ENCODE assay signal across 8 mouse cellular contexts in the genomic region with DNA sequence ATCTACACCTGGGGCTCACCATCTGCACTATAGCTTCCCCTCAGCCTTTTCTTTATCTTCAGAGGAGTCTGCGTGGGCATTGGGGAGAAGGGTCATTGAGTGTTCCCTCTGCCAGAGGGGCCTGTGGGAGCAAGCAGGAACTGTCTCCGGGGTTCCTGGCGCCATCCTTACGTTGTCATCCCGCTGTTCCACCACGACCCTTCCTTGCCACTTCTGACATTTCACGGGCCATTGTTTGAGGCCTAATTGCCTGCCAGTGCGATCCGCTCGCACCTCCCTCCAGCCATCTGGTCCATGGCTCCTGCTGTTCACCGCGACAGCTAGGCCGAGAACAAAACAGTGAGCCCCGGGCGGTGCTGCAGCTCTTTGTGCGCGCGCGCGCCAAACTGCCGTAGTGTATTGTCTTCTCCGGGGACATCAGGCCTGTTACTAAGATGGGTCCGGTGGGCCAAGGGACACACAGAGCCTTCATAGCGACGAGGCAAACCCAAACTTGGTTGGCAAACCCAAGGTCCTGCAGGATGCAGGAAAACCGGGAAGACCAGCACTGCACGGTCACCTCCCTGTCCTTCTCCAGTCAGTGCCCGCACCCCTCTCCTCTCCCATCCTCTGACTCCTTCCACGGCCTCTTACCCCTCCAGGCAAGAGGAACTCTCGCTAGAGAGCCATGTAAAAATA. TPM values are rescaled to one million over a fixed set of nuclear protein-coding genes. Genes with fewer than 3 reads are reported as not detected.
DNase-seq lines count a peak whose midpoint lies in the region; ATAC-seq lines count a peak whose summit lies in the region.

No protein-coding gene starts in this region.

- peaks cover 34% of the 10 kb centered on the region for H3K27me3 ChIP-seq in embryonic facial prominence, embryonic 10.5 days (replicated peaks; ENCODE audit: low read depth, poor library complexity, severe bottlenecking)
- no peaks in the 10 kb centered on the region for H3K27me3 ChIP-seq in midbrain, embryonic 14.5 days (ENCODE audit: control insufficient read depth, insufficient read depth, low read length)

- peak overlapping the region; percentile 50 for H3K9ac ChIP-seq in midbrain, embryonic 14.5 days (replicated peaks; ENCODE audit: low read length)

- DNase-seq in gastrocnemius, postnatal 4 days (ENCODE audit: low spot score in 2 of 2) = peak; percentile 16 to 37
- DNase-seq in gastrocnemius, adult 8-10 months (ENCODE audit: low spot score in 2 of 2) = no peak
- DNase-seq in ZHBTc4 (ENCODE audit: low read depth, low spot score) = peak; percentile 89
- peak; percentile 83 for DNase-seq in embryonic facial prominence, embryonic 10.5 days (ENCODE audit: low spot score)
- DNase-seq in heart, postnatal 4 days = peak; percentile 50
- DNase-seq in left cerebral cortex, postnatal 14 days (ENCODE audit: low spot score in 2 of 2) = peak; percentile 66 to 70
- DNase-seq in midbrain, embryonic 14.5 days = peak; percentile 89

- H3K27ac ChIP-seq in embryonic facial prominence, embryonic 10.5 days (replicated peaks) = peak overlapping the region; percentile 89
- H3K27ac ChIP-seq in midbrain, embryonic 14.5 days (replicated peaks; ENCODE audit: low read depth, low read length) = peak overlapping the region; percentile 87

- peaks cover 24% of the 10 kb centered on the region for H3K4me1 ChIP-seq in embryonic facial prominence, embryonic 10.5 days
- H3K4me1 ChIP-seq in midbrain, embryonic 14.5 days (ENCODE audit: control insufficient read depth, insufficient read depth, low read length) = peaks cover 21% of the 10 kb centered on the region

- intact Hi-C loops in left cerebral cortex, postnatal 14 days (cut with DNase I) = no loop called here

- WGBS in embryonic facial prominence, embryonic 10.5 days = 4% methylated on average over 30 of the region's 30 CpGs
- WGBS in midbrain, embryonic 14.5 days = under 1% methylated on average over 30 of the region's 30 CpGs

- H3K36me3 ChIP-seq in embryonic facial prominence, embryonic 10.5 days (replicated peaks) = no peaks in the 10 kb centered on the region
- H3K36me3 ChIP-seq in midbrain, embryonic 14.5 days (ENCODE audit: control insufficient read depth, insufficient read depth, low read length) = no peaks in the 10 kb centered on the region

- ATAC-seq in midbrain, embryonic 14.5 days (ENCODE audit: low FRiP score, low TSS enrichment) = peak; percentile 62; the same call in 1 of the 2 replicates
- ATAC-seq in erythroid progenitor cell, adult 5-6 weeks (replicated peaks; ENCODE audit: low FRiP score, poor library complexity, severe bottlenecking) = no peak

- H3K9me3 ChIP-seq in embryonic facial prominence, embryonic 10.5 days = no peaks in the 10 kb centered on the region
- no peaks in the 10 kb centered on the region for H3K9me3 ChIP-seq in midbrain, embryonic 14.5 days (ENCODE audit: control insufficient read depth, low read length)

- peak overlapping the region; percentile 51 for H3K4me2 ChIP-seq in midbrain, embryonic 14.5 days (ENCODE audit: low read length)

- peak overlapping the region; percentile 49 for H3K4me3 ChIP-seq in embryonic facial prominence, embryonic 10.5 days
- H3K4me3 ChIP-seq in midbrain, embryonic 14.5 days (replicated peaks; ENCODE audit: low read depth, low read length) = peak overlapping the region; percentile 11

RNA-seq across cellular contexts. Expression of a gene that starts 8.9 kb away (rescaled TPM):
- total RNA-seq in gastrocnemius, postnatal 4 days (2021) = not detected
- total RNA-seq in gastrocnemius, adult 8-10 months (2022) = not detected
- not detected in 2 replicates for polyA plus RNA-seq in embryonic facial prominence, embryonic 10.5 days (2016; fragmentation: Nextera tagmentation; extraction: Ambion mirVana)
- not detected for total RNA-seq in heart, postnatal 4 days (2021)
- not detected for total RNA-seq in left cerebral cortex, postnatal 14 days (2021)
- not detected in 2 replicates for polyA plus RNA-seq in midbrain, embryonic 14.5 days (2014; fragmentation: Nextera tagmentation; extraction: Ambion mirVana)
- total RNA-seq in erythroid progenitor cell, adult 5-6 weeks (2015; ENCODE audit: low replicate concordance) = not detected in 2 replicates
- not detected in 2 replicates for total RNA-seq in erythroid progenitor cell, adult 5-6 weeks (2017; ENCODE audit: low replicate concordance)

RNA-seq across cellular contexts. Expression of a gene that starts 45.9 kb away (rescaled TPM):
- total RNA-seq in gastrocnemius, postnatal 4 days (2021) = 10 to 100 TPM; 12.9 to 13.7 TPM
- 10 to 100 TPM in 2 of 4 experiments, 1 to 10 TPM in 2; 6.3 to 13.7 (median 10.1) TPM for total RNA-seq in gastrocnemius, adult 8-10 months (2022)
- 34.3 and 34.7 TPM in 2 replicates for polyA plus RNA-seq in embryonic facial prominence, embryonic 10.5 days (2016; fragmentation: Nextera tagmentation; extraction: Ambion mirVana)
- total RNA-seq in heart, postnatal 4 days (2021) = 10 to 100 TPM; 10.9 to 12.3 TPM
- total RNA-seq in left cerebral cortex, postnatal 14 days (2021) = 10 to 100 TPM in 1 of 2 experiments, 1 to 10 TPM in 1; 9.4 to 11.3 TPM
- 15.5 and 16.9 TPM in 2 replicates for polyA plus RNA-seq in midbrain, embryonic 14.5 days (2014; fragmentation: Nextera tagmentation; extraction: Ambion mirVana)
- total RNA-seq in erythroid progenitor cell, adult 5-6 weeks (2015; ENCODE audit: low replicate concordance) = 5.4 and 13.0 TPM in 2 replicates
- total RNA-seq in erythroid progenitor cell, adult 5-6 weeks (2017; ENCODE audit: low replicate concordance) = 5.6 and 5.7 TPM in 2 replicates

RNA-seq across cellular contexts. Expression of a gene that starts 55.8 kb away (rescaled TPM):
- 10 to 100 TPM; 21.9 to 22.2 TPM for total RNA-seq in gastrocnemius, postnatal 4 days (2021)
- 10 to 100 TPM; 21.8 to 32.3 (median 26.9) TPM for total RNA-seq in gastrocnemius, adult 8-10 months (2022)
- 70.8 and 71.1 TPM in 2 replicates for polyA plus RNA-seq in embryonic facial prominence, embryonic 10.5 days (2016; fragmentation: Nextera tagmentation; extraction: Ambion mirVana)
- total RNA-seq in heart, postnatal 4 days (2021) = 10 to 100 TPM; 19.3 to 23.5 TPM
- 10 to 100 TPM; 35.6 to 39.4 TPM for total RNA-seq in left cerebral cortex, postnatal 14 days (2021)
- 55.3 and 60.3 TPM in 2 replicates for polyA plus RNA-seq in midbrain, embryonic 14.5 days (2014; fragmentation: Nextera tagmentation; extraction: Ambion mirVana)
- 5.4 and 9.6 TPM in 2 replicates for total RNA-seq in erythroid progenitor cell, adult 5-6 weeks (2015; ENCODE audit: low replicate concordance)
- 5.9 and 6.3 TPM in 2 replicates for total RNA-seq in erythroid progenitor cell, adult 5-6 weeks (2017; ENCODE audit: low replicate concordance)

Comparison
In these comparisons a context has a peak if more than half of its experiments do, and no peak if none do; other contexts are left out.
1. DNase-seq: peak in gastrocnemius, postnatal 4 days (2 of 2), ZHBTc4 (single experiment), embryonic facial prominence, embryonic 10.5 days (single experiment), heart, postnatal 4 days (single experiment), left cerebral cortex, postnatal 14 days (2 of 2) and midbrain, embryonic 14.5 days (single experiment); none in gastrocnemius, adult 8-10 months (0 of 2).